Comparison of ENCODE assay signal across 20 mouse cellular contexts in the genomic region with DNA sequence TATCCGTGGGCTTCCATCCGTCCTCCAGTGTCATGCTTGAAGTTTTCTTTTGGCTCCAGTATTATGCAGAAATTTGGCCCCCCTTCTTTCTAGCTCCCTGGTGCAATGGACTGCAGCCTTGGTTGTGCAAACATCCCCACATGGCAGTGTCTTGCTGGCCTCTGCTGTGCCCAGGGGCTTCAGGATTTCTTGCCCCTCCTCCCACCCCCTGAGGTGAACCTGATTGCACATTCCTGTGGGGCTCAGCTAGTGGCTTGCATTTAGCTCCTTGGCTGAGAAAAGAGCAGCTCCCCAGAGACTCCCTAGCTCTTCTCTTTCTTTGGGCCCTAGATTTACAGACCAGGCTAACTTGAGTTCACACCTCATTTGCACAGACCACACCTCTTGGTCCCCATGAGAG. TPM values are rescaled to one million over a fixed set of nuclear protein-coding genes. Genes with fewer than 3 reads are reported as not detected.
DNase-seq lines count a peak whose midpoint lies in the region; ATAC-seq and TF ChIP-seq lines count a peak whose summit lies in the region.
"Had no signal": no experiment of that assay in that cellular context is flagged by ENCODE, and none has a peak within 500 bp of the region (broad histone marks: within the 10 kb centered on the region; RNA-seq: fewer than 3 reads in every experiment).

No protein-coding gene starts in this region.

- DNase-seq in heart, adult 11 months, result peak; percentile 61
- no peak for DNase-seq in heart, adult 9 months (ENCODE audit: low spot score in 2 of 2)
- DNase-seq in lung, embryonic 14.5 days, result no peak
- no peak for DNase-seq in lung, postnatal 10 days
- DNase-seq in ES-CJ7 (ENCODE audit: low read depth, low spot score), result peak; percentile 33
- peak; percentile 18 for DNase-seq in adrenal gland, postnatal 25 days
- no peak for DNase-seq in layer of hippocampus, postnatal 10 days (ENCODE audit: low spot score in 2 of 2)
- DNase-seq: B cell, adult 2 months; cerebellum, adult 11 months; cerebellum, adult 9-11 months; forebrain, postnatal 0 days; gastrocnemius, postnatal 25 days; heart, adult 2 months; kidney, adult 9 months; right cerebral cortex, postnatal 25 days; spleen, adult 18-20 months; thymus, postnatal 14 days had no signal

- no peak overlapping the region for H3K4me3 ChIP-seq in lung, embryonic 14.5 days (ENCODE audit: low read depth, low read length)
- H3K4me3 ChIP-seq: embryonic facial prominence, embryonic 12.5 days; heart, adult 2 months; hindbrain, embryonic 12.5 days; midbrain, embryonic 13.5 days had no signal

- no peaks in the 10 kb centered on the region for H3K27me3 ChIP-seq in lung, embryonic 14.5 days (ENCODE audit: insufficient read depth, low read length)
- H3K27me3 ChIP-seq: embryonic facial prominence, embryonic 12.5 days; hindbrain, embryonic 12.5 days; midbrain, embryonic 13.5 days had no signal

- no peak overlapping the region for H3K4me2 ChIP-seq in lung, embryonic 14.5 days
- H3K4me2 ChIP-seq: embryonic facial prominence, embryonic 12.5 days; hindbrain, embryonic 12.5 days; midbrain, embryonic 13.5 days had no signal

- no peaks in the 10 kb centered on the region for H3K4me1 ChIP-seq in lung, embryonic 14.5 days (ENCODE audit: insufficient read depth)

- no peaks in the 10 kb centered on the region for H3K36me3 ChIP-seq in lung, embryonic 14.5 days (ENCODE audit: insufficient read depth)
- H3K36me3 ChIP-seq: embryonic facial prominence, embryonic 12.5 days; hindbrain, embryonic 12.5 days; midbrain, embryonic 13.5 days had no signal

- H3K9ac ChIP-seq in lung, embryonic 14.5 days, result no peak overlapping the region
- H3K9ac ChIP-seq: embryonic facial prominence, embryonic 12.5 days; forebrain, postnatal 0 days; hindbrain, embryonic 12.5 days; midbrain, embryonic 13.5 days had no signal

- peak; percentile 56; the same call in 1 of the 2 replicates for ATAC-seq in lung, embryonic 14.5 days (ENCODE audit: insufficient read depth)
- ATAC-seq: forebrain, postnatal 0 days; midbrain, embryonic 13.5 days had no signal

- H3K9me3 ChIP-seq in lung, embryonic 14.5 days (ENCODE audit: low read depth, low read length), result no peaks in the 10 kb centered on the region
- H3K9me3 ChIP-seq: embryonic facial prominence, embryonic 12.5 days; hindbrain, embryonic 12.5 days; midbrain, embryonic 13.5 days had no signal

- H3K27ac ChIP-seq in lung, embryonic 14.5 days (ENCODE audit: low read depth), result no peak overlapping the region
- H3K27ac ChIP-seq: embryonic facial prominence, embryonic 12.5 days; heart, adult 2 months; hindbrain, embryonic 12.5 days; midbrain, embryonic 13.5 days had no signal

- TF ChIP-seq CTCF in lung, embryonic 14.5 days (IDR thresholded peaks at IDR 0.05; ENCODE audit: low read depth), result no peak

- 32% methylated on average over 2 of the region's 2 CpGs for WGBS in lung, embryonic 14.5 days

RNA-seq across cellular contexts. Expression of gene Map3k1, which starts 20.7 kb away (rescaled TPM):
- polyA plus RNA-seq in lung, embryonic 14.5 days (2014; fragmentation: Nextera tagmentation; extraction: Ambion mirVana), result 37.2 and 39.8 TPM in 2 replicates
- total RNA-seq in adrenal gland, postnatal 25 days (2021), result 60.6 and 62.2 TPM in 2 replicates
- total RNA-seq in layer of hippocampus, postnatal 10 days (2021), result 10 to 100 TPM; 21.2 to 25.6 TPM

Comparison
In these comparisons a context has a peak if more than half of its experiments do, and no peak if none do; other contexts are left out.
1. DNase-seq: peak in heart, adult 11 months (single experiment), ES-CJ7 (single experiment) and adrenal gland, postnatal 25 days (single experiment); none in heart, adult 9 months (0 of 2), lung, embryonic 14.5 days (single experiment), lung, postnatal 10 days (single experiment) and layer of hippocampus, postnatal 10 days (0 of 2).